Mouse (Mus musculus) lung, postnatal 25 days (tissue): ENCODE data around the gene Fbxo27.

Source experiments
- DNase-seq: peaks from one replicate; pipeline ENCODE4 v3.0.0; 2022; ENCODE audit warnings: low spot score

Fbxo27 gene

GRCm38 (mm10) chr7:28702601-28703143, 10.0 kb downstream of the Fbxo27 start:
- no peak for DNase-seq

- no peak for DNase-seq
These were observed 16.8 kb downstream of the Fbxo27 start for GRCm38 (mm10) chr7:28709454-28709853.

- no peak for DNase-seq
These were observed 18.3 kb downstream of the Fbxo27 start for GRCm38 (mm10) chr7:28710962-28711361.

GRCm38 (mm10) chr7:28714667-28715066, 22.0 kb downstream of the Fbxo27 start:
- DNase-seq: no peak

GRCm38 (mm10) chr7:28715598-28715997, 22.9 kb downstream of the Fbxo27 start:
- DNase-seq: no peak

GRCm38 (mm10) chr7:28716590-28717281, 24.1 kb downstream of the Fbxo27 start, which contains the start of gene Fbxo17:
TSS of gene Fbxo17 (plus strand) at chr7:28716804.
- DNase-seq: peak; percentile 58

GRCm38 (mm10) chr7:28717726-28718125, 25.1 kb downstream of the Fbxo27 start:
- DNase-seq: no peak

- no peak for DNase-seq
These were observed 26.5 kb downstream of the Fbxo27 start for GRCm38 (mm10) chr7:28719159-28719558.

GRCm38 (mm10) chr7:28719650-28720049, 27.0 kb downstream of the Fbxo27 start:
- no peak for DNase-seq

GRCm38 (mm10) chr7:28720753-28721537, 28.3 kb downstream of the Fbxo27 start:
- no peak for DNase-seq

GRCm38 (mm10) chr7:28722079-28722478, 29.4 kb downstream of the Fbxo27 start:
- DNase-seq: no peak

- DNase-seq: no peak
These were observed 32.0 kb downstream of the Fbxo27 start for GRCm38 (mm10) chr7:28724613-28725012.

GRCm38 (mm10) chr7:28726600-28726999, 34.0 kb downstream of the Fbxo27 start:
- DNase-seq: peak; percentile 72

- no peak for DNase-seq
These were observed 35.1 kb downstream of the Fbxo27 start for GRCm38 (mm10) chr7:28727649-28728340.

- DNase-seq: peak; percentile 90
These were observed 39.9 kb downstream of the Fbxo27 start for GRCm38 (mm10) chr7:28732341-28733142.

GRCm38 (mm10) chr7:28733211-28733610, 40.6 kb downstream of the Fbxo27 start:
- no peak for DNase-seq

- peak; percentile 46 for DNase-seq
These were observed 43.1 kb downstream of the Fbxo27 start for GRCm38 (mm10) chr7:28735701-28736100.

- DNase-seq: no peak
These were observed 47.2 kb downstream of the Fbxo27 start for GRCm38 (mm10) chr7:28739829-28740228.

- no peak for DNase-seq
These were observed 48.3 kb downstream of the Fbxo27 start for GRCm38 (mm10) chr7:28740949-28741348.

GRCm38 (mm10) chr7:28741368-28741708, 48.7 kb downstream of the Fbxo27 start:
- DNase-seq: no peak

GRCm38 (mm10) chr7:28741709-28742438, 49.2 kb downstream of the Fbxo27 start, which contains the start of the genes Mrps12 and Sars2:
TSS of gene Mrps12 (minus strand) at chr7:28741820.
TSS of gene Sars2 (plus strand) at chr7:28741992.
- DNase-seq: peak; percentile 98
